Mouse (Mus musculus): ENCODE data around the gene Rgs6.

Gene Rgs6

GRCm38 (mm10) chr12:82588017-82588416 is at the start of gene Rgs6:
Rgs6 (plus strand) TSS chr12:82588292.
- no peak for DNase-seq

- DNase-seq: no peak
These were observed 41.0 kb upstream of the Rgs6 start for GRCm38 (mm10) chr12:82547127-82547526.

GRCm38 (mm10) chr12:82549228-82549627 is 38.9 kb upstream of the Rgs6 start:
- DNase-seq: no peak

- no peak for DNase-seq
These were observed 38.0 kb upstream of the Rgs6 start for GRCm38 (mm10) chr12:82550076-82550475.

- no peak for DNase-seq
These were observed 35.7 kb upstream of the Rgs6 start for GRCm38 (mm10) chr12:82552376-82552775.

- no peak for DNase-seq
These were observed 25.2 kb upstream of the Rgs6 start for GRCm38 (mm10) chr12:82562916-82563315.

- DNase-seq: no peak
These were observed 19.7 kb upstream of the Rgs6 start for GRCm38 (mm10) chr12:82568370-82568769.

- DNase-seq: no peak
These were observed 15.4 kb upstream of the Rgs6 start for GRCm38 (mm10) chr12:82572706-82573105.

GRCm38 (mm10) chr12:82586592-82586991 is 1.5 kb upstream of the Rgs6 start:
- no peak for DNase-seq

GRCm38 (mm10) chr12:82587348-82587895 is 670 bp upstream of the Rgs6 start:
- DNase-seq: no peak

- no peak for DNase-seq
These were observed 946 bp downstream of the Rgs6 start for GRCm38 (mm10) chr12:82588846-82589630.

- no peak for DNase-seq
These were observed 10.9 kb downstream of the Rgs6 start for GRCm38 (mm10) chr12:82599011-82599410.

- DNase-seq: no peak
These were observed 12.3 kb downstream of the Rgs6 start for GRCm38 (mm10) chr12:82600406-82600805.

GRCm38 (mm10) chr12:82602823-82603222 is 14.7 kb downstream of the Rgs6 start:
- no peak for DNase-seq

GRCm38 (mm10) chr12:82603308-82603707 is 15.2 kb downstream of the Rgs6 start:
- no peak for DNase-seq

GRCm38 (mm10) chr12:82603979-82604378 is 15.9 kb downstream of the Rgs6 start:
- DNase-seq: no peak

GRCm38 (mm10) chr12:82612769-82613660 is 24.9 kb downstream of the Rgs6 start:
- no peak for DNase-seq

- DNase-seq: peak; percentile 9
These were observed 28.4 kb downstream of the Rgs6 start for GRCm38 (mm10) chr12:82616486-82616812.

- peak; percentile 50 for DNase-seq
These were observed 29.0 kb downstream of the Rgs6 start for GRCm38 (mm10) chr12:82616813-82617681.

- no peak for DNase-seq
These were observed 29.7 kb downstream of the Rgs6 start for GRCm38 (mm10) chr12:82617682-82618370.

GRCm38 (mm10) chr12:82640441-82640840 is 52.3 kb downstream of the Rgs6 start:
- DNase-seq: no peak

GRCm38 (mm10) chr12:82647876-82648275 is 59.8 kb downstream of the Rgs6 start:
- no peak for DNase-seq
